Mouse (Mus musculus) heart, adult 18-20 months (tissue): ENCODE measurements around the gene Gpr39. TPM values are rescaled to one million over a fixed set of nuclear protein-coding genes. Genes with fewer than 3 reads are reported as not detected.

Experiments
- DNase-seq, 2 experiments: peaks; one replicate each; pipeline ENCODE4 v3.0.0; 2021 to 2022; ENCODE audit warnings: mixed read lengths in 1 of 2
- total RNA-seq, 2 experiments: library from RNA; stranded (reverse); gene quantifications; 2 replicates each; pipeline ENCODE4 v1.2.3; 2021

Gpr39 gene
- total RNA-seq, 2 experiments from 2014 or later, result 0.22 to 0.54 TPM

- DNase-seq, result no peak
Observed at GRCm38 (mm10) chr1:125808426-125808825, 131.6 kb downstream of the Gpr39 start.

DNA sequence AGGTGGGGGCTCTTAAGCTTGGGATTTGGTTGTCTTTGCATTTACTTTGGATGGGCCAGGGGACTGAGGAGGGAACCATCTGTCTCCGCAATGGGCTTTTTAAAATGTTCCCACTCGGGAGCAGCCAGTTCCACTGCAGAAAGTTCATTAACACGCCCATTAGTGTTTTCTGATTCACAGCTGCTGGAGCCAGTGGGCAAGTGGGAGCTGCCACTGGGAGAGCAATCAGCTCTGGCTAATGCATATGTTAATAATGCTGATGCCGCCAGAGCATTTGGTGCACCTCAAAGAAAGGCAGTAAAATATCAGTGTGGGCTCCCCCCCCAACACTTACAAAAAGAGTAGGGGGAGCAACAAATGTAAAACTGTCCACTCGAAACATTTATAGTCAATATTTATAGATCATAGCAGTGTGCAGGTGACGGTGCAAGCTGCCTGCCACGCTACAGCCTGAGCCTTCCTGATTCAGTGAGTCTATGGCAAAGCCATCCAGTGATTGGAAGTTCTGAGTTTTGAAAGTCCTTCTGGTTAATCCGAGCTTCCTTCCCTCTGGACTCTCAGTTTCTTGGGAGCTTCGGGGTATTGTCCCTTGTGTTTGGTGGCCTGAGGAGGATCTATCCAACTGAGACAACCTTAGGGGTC lies 136.5 kb downstream of the Gpr39 start:
- no peak for DNase-seq

GRCm38 (mm10) chr1:125821101-125821500 lies 144.3 kb downstream of the Gpr39 start:
- no peak for DNase-seq

DNA sequence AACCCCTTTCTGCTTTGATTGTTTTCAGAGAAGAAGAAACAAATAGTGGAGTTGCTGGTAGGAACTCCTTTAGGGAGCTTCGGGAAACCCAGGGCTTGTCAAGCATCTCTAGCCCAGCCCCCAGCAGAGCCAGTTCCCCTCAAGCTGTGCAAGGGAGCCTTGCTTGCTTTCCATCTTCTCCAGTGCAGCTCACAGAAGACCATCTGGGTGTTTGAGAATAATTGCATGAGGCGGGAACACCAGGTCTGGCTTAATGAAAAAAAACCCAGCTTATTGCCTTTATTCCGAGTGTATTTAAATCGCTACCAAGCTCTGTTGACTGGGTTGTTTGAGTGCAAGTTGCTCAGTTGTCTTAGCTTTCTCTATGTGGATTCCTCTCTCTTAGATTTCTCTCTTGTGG lies 146.8 kb downstream of the Gpr39 start:
- no peak for DNase-seq

- no peak for DNase-seq
Observed at GRCm38 (mm10) chr1:125837507-125837906, 160.7 kb downstream of the Gpr39 start.

DNA sequence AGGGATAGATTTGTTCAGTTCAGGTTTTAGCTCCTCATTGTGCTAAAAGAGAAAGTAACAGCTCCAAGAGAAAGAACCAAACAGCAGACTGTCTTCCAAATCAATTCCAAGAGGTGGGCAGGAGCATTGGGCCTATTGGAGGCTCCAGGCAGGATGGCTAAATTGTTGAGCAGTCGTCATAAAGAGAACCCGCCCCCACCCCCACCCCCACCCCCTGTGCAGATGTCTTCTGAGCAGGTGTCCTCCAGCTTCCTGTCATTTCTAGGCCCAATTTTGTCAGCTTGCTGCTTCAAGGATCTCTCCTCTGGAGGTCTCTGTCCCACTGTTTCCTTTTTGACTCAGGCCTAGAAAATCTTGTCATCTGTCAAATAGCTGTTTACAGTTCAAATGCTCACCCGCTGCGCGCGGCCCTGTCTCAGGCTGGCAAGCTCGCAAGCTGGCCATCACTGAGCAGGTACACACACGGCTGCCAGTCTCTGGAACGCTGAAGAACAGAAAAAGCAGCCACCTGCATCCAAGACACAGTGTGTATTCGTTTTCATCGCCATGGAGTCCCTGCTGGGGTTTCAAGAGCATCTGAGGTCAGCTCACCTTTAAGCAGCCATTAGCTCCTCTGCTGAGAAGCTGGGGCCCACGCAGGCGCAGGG lies 163.1 kb downstream of the Gpr39 start:
- DNase-seq, result no peak

DNA sequence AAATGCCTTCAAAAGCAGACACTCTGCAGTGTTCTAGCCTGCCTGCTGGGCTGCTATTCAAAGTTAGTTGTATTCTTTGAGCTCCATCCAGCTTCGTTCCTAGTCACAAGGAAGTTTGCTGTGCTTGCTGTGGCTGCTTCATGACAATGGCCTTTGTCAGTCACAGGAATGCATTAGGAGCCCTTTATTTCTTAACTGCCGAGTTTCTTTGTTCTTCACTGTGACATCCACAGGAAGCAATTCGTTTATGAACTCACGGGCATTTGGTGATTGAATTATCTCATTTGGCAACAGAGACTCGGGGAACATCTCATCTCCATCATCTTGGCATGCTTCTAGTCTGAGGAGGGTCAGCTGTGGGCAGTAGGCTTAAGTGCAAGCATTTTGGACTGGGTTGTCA lies 177.9 kb downstream of the Gpr39 start:
- DNase-seq, result no peak

DNA sequence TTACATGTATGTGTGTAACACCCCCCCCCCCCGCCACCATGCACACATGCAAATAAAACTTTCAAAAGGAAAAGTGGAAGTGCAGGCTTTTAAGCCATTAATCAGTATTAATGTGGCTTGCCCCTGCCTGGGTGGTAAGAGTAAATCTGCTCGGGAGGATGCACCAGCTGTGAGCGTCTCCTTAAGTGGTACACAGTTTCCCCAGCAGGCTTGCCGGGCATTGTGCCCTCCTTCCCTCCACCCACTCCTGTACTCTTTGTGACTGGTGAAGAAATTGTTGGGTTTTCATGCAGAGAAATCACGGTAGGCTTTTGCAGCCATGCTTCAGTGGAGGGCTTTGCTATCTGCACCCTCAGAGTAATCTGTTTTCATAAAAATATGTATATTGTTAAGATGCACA lies 181.8 kb downstream of the Gpr39 start:
- no peak for DNase-seq

DNA sequence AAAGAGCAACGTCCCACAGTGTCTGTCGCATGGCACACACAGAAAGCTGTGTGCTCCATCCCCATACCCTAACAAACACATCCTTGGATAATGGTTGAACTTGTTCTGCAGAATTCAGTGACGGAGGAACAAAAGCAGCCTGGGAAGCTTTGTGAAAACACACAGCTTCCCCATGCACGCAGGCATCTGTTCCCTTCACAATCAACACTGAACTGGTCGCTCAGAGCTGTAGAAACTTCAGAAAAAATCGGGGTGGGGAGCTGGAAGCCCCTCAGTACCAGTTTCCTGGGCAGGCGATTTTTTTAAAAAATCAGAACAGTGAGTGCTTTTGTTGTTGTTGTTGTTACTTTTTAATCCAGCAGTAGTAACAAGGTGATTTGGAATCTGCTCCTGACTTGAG lies 193.3 kb downstream of the Gpr39 start:
- no peak for DNase-seq

DNA sequence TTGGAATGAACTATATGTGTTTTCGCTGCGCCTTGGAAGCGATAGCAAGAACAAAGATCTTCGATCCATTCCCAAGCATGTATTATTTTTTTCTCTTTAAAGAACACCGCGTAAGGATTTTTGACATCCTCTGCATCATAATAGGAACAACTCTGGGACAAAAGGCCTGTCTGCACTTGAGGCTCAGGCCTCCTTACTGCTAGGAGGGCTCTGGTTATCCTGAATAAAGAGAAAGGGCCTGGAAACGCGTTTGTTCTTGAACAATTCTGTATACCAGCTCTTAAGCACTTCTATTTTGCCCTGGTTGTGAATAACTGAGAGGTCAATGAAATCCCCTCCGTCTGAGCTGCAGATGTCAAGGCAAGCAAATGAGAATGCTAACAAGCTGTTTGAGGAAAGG lies 216.4 kb downstream of the Gpr39 start:
- no peak for DNase-seq

GRCm38 (mm10) chr1:125910211-125910870 lies 233.5 kb downstream of the Gpr39 start:
- no peak for DNase-seq

GRCm38 (mm10) chr1:125910871-125911265 lies 234.1 kb downstream of the Gpr39 start:
- DNase-seq, result no peak

GRCm38 (mm10) chr1:125911337-125911900 lies 234.6 kb downstream of the Gpr39 start:
- peak; percentile 12 to 13 for DNase-seq

DNA sequence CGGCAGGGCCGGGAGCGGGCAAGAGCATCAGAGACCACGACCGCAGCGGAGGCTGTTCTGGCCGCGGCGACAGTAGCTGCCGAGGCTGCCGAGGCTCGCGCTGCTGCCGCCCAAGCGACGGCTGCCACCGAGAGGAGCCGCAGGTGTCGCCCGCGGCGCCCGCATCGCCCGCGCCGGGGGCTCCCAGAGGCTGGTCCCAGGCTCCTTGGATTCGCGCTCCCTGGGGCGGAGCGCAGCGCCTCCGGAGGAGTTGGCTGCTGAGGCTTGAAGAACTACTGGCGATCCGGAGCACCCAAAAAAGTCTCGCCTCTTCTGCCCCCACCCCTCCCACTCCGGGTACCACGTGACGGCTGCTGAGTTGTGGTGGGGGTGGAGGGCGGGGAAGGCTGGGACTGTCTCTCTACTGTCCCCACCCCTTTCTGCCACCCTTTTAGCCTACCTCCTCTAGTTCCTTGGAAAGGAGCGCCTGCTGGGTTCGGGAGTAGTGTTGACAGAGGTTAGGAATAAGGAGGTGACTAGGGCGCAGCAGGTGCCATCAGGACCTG lies 235.2 kb downstream of the Gpr39 start:
- DNase-seq, result peak; percentile 13 to 31

DNA sequence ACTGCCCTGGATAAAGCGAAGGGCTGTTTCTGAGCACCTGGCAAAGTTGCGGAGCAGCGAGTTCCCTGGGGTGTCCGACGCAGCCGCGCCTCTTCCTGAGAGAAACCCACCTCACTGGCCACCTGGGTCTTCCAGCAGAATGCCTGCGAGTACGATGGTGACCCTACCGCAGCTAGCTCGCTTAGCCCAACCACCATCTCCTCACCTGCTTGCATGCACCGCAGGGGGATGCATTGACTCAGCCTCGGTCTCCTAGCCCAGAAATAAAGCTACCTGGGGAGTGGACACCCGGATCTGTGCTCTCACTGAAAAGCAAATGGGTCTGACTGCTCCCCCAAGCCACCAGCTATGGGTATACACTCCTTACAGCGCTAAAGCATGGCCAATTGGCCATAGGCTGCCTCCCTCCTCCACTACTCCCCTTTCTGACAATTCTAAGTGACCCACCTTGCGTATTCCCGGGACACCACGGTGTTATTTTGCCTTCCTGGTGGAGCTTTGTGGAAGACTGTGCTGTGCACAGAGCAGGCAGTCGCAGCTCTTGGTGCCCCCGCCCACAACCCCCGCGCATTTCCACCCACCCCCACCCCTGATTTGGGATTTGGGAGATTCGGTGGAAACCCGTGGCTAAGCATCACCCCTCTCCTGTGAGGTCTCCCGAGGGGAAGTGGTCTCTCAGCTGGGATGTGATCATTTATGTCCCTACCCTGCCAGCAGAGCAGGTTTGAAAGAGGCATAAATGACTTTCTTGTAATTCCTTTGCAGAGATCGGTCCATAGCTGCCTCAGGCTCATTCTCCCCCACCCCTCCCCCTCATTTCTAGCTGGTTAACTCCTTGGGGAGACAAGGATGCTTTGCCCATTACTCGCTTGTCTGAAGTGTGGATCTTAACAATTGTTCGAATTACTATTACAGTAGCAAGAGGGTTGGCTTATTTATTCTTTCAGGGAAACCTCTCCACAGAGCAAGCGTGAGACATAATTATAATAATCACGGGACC lies 236.1 kb downstream of the Gpr39 start, which contains the start of gene Lypd1:
Lypd1 (minus strand) TSS at position 501 of the 1,000 bp plus-strand sequence.
- DNase-seq, result no peak

DNA sequence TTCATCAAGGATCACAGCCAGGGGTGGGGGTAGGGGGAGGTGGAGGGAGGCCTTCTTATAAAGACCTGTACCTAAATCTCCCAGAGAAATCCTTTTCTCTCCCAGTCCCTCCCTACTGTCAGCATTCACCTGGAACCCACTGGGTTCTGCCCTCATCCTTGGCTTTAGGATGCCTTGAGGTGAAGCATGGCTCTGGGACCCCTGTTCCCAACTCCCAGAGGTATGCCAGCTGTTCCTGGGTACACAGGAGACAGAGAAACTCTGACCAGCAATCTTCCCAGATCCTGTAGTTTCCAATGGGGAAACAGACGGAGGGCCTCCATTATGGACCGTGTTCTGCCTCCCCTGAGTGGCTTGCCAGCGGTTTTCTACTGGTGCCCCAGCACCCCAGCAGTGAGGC lies 243.9 kb downstream of the Gpr39 start:
- no peak for DNase-seq

DNA sequence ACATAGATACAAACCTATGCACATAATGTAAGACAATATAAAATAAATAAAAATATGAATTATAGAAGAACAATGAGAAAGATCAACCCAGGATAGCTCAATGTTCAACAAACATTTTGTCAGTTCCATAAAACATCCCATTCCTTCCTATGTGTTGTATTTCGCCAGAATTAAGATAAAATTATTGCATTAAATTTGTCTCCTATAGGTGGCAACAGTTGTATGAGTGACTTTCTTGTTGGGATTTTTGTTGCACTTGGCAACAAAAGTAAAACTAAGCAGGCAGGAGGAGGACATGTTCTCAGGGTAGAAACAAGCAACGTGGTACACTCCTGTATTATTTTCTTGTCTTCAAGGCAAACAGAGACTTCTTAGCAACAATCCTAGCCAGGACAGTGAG lies 246.3 kb downstream of the Gpr39 start:
- no peak for DNase-seq
